24 mouse cellular contexts compared by ENCODE assay signal in genomic region chr9:77732067-77732466, GRCm38 (mm10). TPM values are rescaled to one million over a fixed set of nuclear protein-coding genes. Genes with fewer than 3 reads are reported as not detected.
DNase-seq lines count a peak whose midpoint lies in the region; ATAC-seq lines count a peak whose summit lies in the region.
"Had no signal": no experiment of that assay in that cellular context is flagged by ENCODE, and none has a peak within 500 bp of the region (broad histone marks: within the 10 kb centered on the region; RNA-seq: fewer than 3 reads in every experiment).

No protein-coding gene starts in this region.

- no peaks in the 10 kb centered on the region for H3K27me3 ChIP-seq in lung, embryonic 16.5 days (ENCODE audit: control insufficient read depth, insufficient read depth, low read depth, low read length)
- H3K27me3 ChIP-seq: embryonic facial prominence, embryonic 12.5 days; forebrain, embryonic 12.5 days; heart, embryonic 12.5 days; hindbrain, embryonic 12.5 days had no signal

- 0 out of 2 replicates have a peak, but pooled peaks cover 2% of the 10 kb centered on the region for H3K4me1 ChIP-seq in lung, embryonic 16.5 days (replicated peaks; ENCODE audit: control insufficient read depth, insufficient read depth, low read length)
- H3K4me1 ChIP-seq: embryonic facial prominence, embryonic 12.5 days; forebrain, embryonic 12.5 days; hindbrain, embryonic 12.5 days had no signal

- H3K27ac ChIP-seq in lung, embryonic 16.5 days (ENCODE audit: low read length) = peak overlapping the region; percentile 36
- H3K27ac ChIP-seq: embryonic facial prominence, embryonic 12.5 days; forebrain, embryonic 12.5 days; hindbrain, embryonic 12.5 days had no signal

- 0 out of 2 replicates have a peak, but pooled peaks have one; percentile 36 for ATAC-seq in lung, embryonic 16.5 days (ENCODE audit: low read depth)
- peak; percentile 84 to 89 for ATAC-seq in hematopoietic stem cell, adult 5-6 weeks (replicated peaks in 1 of 2; ENCODE audit: insufficient read depth in 1 of 2, low FRiP score in 2 of 2, low TSS enrichment in 1 of 2, low read depth in 1 of 2, poor library complexity in 2 of 2, severe bottlenecking in 2 of 2)
- ATAC-seq: CD4-positive, CD25-positive, alpha-beta regulatory T cell, adult 4 months; forebrain, embryonic 16.5 days; hindbrain, embryonic 16.5 days; inflammation-experienced regulatory T-cells, adult 6 months had no signal

- 51% methylated on average over 3 of the region's 3 CpGs for WGBS in lung, embryonic 16.5 days

- no peak overlapping the region for H3K9ac ChIP-seq in lung, embryonic 16.5 days (ENCODE audit: low read length)
- H3K9ac ChIP-seq: embryonic facial prominence, embryonic 12.5 days; forebrain, embryonic 12.5 days; heart, embryonic 12.5 days; hindbrain, embryonic 12.5 days had no signal

- no peaks in the 10 kb centered on the region for H3K36me3 ChIP-seq in lung, embryonic 16.5 days (ENCODE audit: control insufficient read depth, insufficient read depth, low read length)
- H3K36me3 ChIP-seq: embryonic facial prominence, embryonic 12.5 days; forebrain, embryonic 12.5 days; G1E; heart, embryonic 12.5 days; hindbrain, embryonic 12.5 days had no signal

- peak; percentile 61 for DNase-seq in heart, adult 11 months
- no peak for DNase-seq in heart, adult 8-10 months (ENCODE audit: low spot score)
- DNase-seq in lung, adult 18-20 months = no peak
- no peak for DNase-seq in gastrocnemius, postnatal 25 days
- DNase-seq in cerebellum, postnatal 36 days = no peak
- DNase-seq: adrenal gland, postnatal 10 days; B cell, adult 2 months; cerebellum, adult 11-12 months; cerebellum, adult 9-11 months; embryo, embryonic 11 days; gastrocnemius, postnatal 14 days; heart, adult 18-20 months; heart, postnatal 36 days had no signal

- H3K4me3 ChIP-seq in lung, embryonic 16.5 days (ENCODE audit: low read length) = no peak overlapping the region
- H3K4me3 ChIP-seq: embryonic facial prominence, embryonic 12.5 days; forebrain, embryonic 12.5 days; heart, embryonic 12.5 days; hindbrain, embryonic 12.5 days had no signal

- peaks cover 3% of the 10 kb centered on the region; the same call in 1 of the 2 replicates for H3K9me3 ChIP-seq in lung, embryonic 16.5 days (ENCODE audit: control insufficient read depth, low read length)
- H3K9me3 ChIP-seq: embryonic facial prominence, embryonic 12.5 days; forebrain, embryonic 12.5 days; G1E; heart, embryonic 12.5 days; hindbrain, embryonic 12.5 days had no signal

- no peak overlapping the region for H3K4me2 ChIP-seq in lung, embryonic 16.5 days (ENCODE audit: low read depth, low read length)
- H3K4me2 ChIP-seq: embryonic facial prominence, embryonic 12.5 days; forebrain, embryonic 12.5 days; heart, embryonic 12.5 days; hindbrain, embryonic 12.5 days had no signal

RNA-seq across cellular contexts. Expression of gene Gclc, which starts 22.3 kb away (rescaled TPM):
- total RNA-seq in heart, adult 8-10 months (2022) = 10 to 100 TPM; 11.7 to 14.3 (median 12.5) TPM
- 15.8 and 16.4 TPM in 2 replicates for polyA plus RNA-seq in lung, embryonic 16.5 days (2015; fragmentation: Nextera tagmentation; extraction: Ambion mirVana)
- total RNA-seq in hematopoietic stem cell, adult 5-6 weeks (2017) = 43.8 and 44.8 TPM in 2 replicates
- 1 to 10 TPM; 7.1 to 7.9 TPM for total RNA-seq in gastrocnemius, postnatal 25 days (2021)
